Mouse (Mus musculus) granulocyte monocyte progenitor cell, adult 5-6 weeks (primary cell): Measurements from ENCODE around the gene Adamts12. TPM values are rescaled to one million over a fixed set of nuclear protein-coding genes. Genes with fewer than 3 reads are reported as not detected.

Experiments used
- ATAC-seq: replicated peaks from 2 replicates; pipeline ENCODE4 v1.8.0; 2016; ENCODE audit warnings: mild to moderate bottlenecking, moderate TSS enrichment, inconsistent platforms; ENCODE audit not compliant: poor library complexity, severe bottlenecking
- total RNA-seq, 2 experiments: library from RNA; stranded (forward) in 1 of 2; stranded (reverse) in 1 of 2; fragments of 200-712, 200-1000 nt in 1 of 2; fragments of >200 nt in 1 of 2; fragmentation: Nextera tagmentation in 1 of 2; gene quantifications; 2 replicates each; pipeline ENCODE4 v1.2.3; 2014 to 2017

Adamts12 gene
- total RNA-seq, 2 experiments from 2014 or later, result not detected

DNA sequence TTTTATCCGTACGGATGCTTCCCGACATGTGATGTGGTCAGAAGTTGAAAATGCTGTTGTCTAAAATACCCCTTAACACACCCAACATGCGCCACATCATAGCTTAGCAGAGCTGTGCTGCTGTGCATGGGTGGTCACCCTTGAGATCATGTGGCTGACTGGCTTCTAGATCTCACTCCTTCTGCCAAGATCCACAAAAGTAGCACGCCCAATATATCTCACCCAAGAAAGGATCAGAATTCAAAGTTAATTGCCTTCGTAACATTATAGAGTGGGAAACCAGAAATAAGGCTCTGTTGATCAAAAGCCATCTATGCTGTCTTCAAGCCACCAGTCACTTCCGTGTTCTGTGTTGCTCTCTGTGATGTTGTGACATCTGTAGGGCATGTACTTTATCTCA, 3.3 kb downstream of the Adamts12 start:
- ATAC-seq, result no peak

DNA sequence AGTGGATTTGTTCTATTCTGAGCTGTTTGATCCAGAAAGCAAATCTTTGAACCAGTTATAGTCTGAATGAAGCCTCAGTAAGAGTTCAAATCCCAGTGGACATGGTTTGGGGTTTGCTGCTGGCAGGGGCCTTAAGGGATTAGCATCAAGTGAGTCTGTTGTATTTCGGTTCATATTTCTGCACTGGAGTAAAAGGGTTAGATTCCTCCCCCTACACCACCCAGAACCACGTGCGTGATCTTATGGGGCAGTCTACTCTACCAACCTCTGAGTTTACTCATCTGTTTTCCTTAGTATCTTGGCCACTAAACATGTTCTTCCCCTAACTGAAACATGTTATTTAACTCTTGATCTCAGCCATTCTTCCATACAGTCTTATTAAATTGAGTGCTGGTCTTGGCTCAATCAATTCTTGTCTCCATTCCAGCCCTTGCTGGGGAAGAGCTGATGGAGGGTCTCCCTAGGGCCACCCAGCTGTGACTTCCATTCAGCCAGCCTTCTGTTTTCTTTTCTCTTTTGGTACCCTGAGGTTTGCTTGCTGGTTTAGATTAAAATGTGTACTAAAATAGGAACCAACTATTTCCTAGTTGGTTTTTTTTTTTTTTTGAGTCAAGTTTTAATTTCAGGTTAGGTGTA, 11.3 kb downstream of the Adamts12 start:
- ATAC-seq, result no peak

DNA sequence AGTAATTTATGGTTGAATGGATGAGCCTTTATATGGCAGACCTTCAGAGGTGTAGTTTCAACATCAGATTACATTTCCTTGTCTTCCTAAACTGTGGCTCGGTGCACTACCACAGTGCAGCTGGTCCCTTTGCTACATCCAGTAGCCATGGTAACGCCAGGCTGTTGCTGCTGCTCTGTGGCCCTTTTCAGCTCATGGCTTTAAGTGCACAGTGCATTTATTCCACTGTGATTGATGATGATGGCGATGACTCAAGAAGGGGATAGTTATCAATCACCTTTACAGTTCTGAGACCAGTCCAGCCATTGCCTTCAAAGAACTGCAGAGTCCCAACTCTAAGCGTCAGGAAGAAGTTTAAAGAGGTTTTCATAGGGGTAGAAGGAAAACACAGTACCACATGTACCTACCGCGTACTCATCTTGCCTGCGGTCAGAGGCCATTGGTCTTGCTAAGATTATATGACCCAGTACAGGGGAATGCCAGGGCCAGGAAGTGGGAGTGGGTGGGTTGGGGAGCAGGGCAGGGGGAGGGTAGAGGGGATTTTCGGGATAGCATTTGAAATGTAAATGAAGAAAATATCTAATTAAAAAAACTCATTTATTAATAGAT, 18.5 kb downstream of the Adamts12 start:
- ATAC-seq, result no peak

DNA sequence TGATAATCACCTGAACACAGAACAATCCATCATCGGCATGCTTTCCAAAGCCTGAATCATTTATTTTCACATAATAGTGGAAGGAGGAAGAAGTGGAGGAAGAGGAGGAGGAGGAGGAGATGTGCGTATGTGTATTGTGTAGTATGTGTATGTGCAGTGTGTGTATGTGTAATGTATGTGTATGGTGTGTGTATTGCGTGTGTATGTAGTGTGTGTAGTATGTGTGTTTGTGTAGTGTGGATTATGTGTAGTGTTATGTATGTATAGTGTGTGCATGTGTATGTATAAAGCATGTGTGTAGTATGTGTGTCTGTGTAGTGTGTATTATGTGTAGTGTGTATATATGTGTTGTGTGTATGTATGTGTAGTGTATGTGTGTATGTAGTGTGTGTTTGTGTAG, 19.1 kb downstream of the Adamts12 start:
- no peak for ATAC-seq

DNA sequence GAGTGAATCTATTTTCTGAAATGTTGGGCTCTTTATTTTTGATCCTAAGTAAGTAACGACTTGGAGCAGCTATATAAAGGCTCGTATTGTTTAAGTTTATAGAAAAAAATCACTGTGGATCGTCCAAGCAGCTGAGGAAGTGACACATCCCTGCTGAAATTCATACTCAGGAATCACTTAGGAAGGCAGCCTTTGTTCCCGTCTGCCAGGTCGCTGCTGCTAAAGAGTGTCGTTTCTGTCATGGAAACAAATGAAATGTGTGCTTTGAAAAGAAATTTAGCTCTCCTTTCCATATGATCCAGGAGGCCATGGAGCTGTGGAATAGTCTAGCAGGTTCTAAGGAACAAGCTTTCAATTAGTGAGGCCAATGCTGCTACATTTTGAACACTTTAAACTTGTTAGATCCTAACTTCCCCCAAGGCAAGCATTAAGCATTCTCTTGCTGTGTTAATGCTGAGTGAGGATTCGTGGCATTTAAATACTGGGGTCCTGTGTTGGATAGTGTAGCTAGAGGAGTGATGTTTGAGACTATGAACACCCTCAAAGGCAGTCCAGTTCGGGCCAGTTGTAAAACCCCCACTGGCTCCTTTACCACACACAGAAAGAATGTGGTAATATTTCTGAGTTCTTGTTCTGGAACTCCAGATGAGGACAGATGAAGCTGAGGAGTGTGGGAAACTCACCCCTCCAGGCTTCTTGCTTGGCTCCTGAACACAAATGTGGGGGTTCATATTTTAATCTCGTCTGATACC, 19.8 kb downstream of the Adamts12 start:
- no peak for ATAC-seq

DNA sequence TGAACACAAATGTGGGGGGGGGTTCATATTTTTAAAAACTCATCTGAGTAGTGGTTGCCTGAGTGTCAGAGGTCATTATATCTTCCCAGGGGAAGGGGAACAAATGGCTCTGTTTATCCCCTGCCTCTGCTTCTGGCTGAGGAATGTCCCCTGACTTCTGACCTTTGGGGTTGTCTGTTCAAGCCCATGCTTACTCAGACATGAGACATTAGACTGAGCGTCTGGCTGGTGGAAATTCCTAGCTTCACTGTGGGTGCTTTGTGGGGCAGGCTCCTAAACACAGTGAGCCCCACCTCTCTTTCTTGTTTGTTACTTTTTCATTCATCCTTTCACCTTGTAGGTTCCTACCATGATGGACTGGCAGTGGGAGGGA, 20.4 kb downstream of the Adamts12 start:
- no peak for ATAC-seq

DNA sequence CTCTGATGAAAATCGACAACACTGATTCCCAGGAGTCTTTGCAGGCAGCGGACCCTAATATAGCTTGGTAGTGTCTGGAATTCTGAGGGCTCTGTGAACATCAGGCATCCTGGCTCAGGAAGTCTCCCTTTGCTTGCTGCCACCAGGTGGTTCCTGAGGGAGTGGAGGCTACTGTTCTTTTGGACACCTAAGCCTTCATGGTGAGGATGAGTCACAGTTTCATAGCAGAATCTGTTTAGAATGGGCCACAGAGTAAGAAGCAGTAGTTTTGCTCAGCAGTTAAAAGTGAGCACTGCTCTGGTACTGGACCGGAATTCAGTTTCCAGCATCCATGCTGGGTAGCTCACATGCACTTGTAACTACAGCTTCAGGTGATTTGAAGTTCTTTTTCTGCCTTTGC, 24.9 kb downstream of the Adamts12 start:
- no peak for ATAC-seq

DNA sequence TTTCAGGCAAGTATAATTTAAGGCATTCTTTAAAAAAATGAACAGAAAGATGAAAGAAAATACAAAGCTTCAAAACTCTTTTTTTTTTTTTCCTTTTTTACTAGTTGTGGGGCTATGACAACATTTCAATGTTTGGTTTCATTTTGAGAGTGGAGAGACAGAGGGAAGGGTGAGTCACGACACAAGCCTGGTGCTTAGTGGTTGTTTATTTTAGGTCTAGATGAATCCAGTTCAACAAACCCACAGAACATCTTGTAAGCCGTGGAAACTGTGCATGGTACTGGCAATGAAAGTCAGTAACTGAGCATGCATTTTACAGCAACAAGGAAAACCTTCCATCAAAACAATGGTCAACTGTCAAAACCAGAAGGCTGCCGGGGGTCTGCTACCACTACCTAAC, 31.0 kb downstream of the Adamts12 start:
- no peak for ATAC-seq

DNA sequence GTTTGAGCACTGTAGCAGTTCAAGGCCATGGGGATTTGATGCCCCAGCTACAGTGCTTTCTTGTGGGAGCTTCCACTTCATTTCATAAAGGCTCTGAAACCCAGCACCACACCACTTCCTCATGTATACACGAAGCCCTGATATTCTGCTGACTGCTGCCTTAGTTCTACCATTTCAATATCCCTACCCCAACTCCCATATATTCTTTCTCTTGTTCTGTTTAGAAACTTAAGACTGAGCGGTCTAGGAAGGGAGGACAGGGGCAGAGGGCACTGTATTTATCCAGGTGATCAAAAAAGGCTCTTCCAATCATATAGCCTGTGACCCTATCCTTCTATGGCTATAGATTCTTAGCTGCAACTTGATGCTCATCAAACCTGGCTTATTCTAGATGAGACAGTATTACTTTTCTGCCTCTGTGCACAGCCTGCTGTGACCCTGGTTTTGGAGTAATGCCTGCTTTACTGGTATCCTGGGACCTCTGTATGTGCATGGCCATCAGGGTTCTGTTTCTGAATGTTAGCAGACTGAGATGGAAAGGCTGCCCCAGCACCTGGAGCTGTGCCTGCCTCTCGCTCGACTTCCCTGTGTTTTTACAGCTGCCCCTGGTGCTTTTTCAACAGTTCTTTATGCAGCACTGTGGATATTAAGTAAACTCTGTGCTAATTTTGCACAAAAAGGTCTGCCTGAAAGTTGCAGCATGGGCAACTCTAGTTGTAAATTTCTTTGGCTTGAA, 33.5 kb downstream of the Adamts12 start:
- ATAC-seq, result no peak

DNA sequence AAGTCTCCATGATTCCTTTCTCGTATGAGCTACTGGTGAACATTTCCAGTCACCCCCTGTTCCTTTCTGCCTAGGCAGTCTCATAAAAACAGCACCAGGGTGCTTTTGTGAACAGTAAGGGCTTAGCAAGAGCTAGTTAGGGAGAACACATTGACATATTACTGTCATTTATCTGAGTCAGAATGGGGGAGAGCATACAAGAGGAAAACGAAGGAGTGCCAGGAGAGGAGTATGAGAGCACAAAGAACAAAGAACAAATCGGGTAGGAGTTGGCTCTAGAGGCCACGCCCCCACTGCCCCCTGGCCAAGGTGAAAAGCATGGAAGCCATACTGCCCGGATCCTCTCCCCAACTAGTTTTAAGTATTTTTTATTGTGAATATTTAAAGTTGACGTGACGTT, 34.4 kb downstream of the Adamts12 start:
- no peak for ATAC-seq

DNA sequence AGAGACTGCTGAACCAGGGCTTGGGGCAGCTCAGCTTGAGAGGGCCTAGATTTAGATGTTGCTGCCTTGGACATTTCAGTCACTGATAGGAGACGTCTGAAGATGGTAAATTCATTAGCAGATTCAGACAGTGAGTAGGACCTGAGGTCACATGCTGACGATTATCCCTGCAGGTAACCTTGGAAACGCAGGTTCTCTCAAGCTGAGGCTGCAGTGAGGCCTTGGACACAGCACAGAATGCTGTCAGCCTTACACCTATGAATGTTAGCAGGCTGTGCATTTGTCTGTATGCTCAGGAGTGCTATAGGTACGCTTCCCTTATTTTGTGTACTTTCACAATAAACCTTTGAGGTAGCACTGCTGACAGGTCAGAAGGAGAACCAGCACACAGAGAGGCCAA, 36.3 kb downstream of the Adamts12 start:
- no peak for ATAC-seq

DNA sequence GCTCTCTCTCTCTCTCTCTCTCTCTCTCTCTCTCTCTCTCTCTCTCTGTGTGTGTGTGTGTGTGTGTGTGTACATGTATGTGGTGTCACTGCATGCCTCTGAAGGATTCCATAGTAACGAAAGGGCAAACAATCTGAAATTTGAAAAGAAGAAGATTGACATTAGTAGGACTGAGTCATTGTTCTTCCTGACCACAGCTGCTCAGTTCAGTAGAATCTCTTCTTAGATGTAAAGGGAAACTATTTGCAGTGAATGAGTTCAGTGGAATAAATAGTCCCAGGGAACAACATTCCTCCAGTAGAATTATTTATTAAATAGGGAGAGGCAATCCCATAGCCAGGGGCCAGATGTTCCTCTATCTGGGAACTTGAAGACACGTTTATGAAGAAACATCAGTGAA, 40.5 kb downstream of the Adamts12 start:
- no peak for ATAC-seq

DNA sequence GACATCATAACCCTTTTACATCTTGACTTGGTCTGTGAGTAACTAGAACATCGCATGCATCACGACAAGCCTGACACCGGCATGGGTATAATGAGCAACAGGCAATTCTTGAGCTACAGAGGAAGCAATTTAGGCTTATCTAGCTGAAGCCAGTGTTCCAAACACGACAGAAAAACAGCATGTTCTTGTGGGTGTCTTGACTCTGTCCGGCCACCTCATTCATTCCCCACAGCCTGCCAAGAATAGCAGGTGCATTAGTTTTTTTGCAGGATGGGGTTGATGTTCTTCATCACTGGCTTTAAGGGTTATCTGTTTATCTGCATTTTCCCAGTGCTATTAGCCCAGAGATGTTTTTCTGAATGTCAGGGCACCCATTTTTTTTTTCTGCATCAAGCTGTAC, 42.8 kb downstream of the Adamts12 start:
- ATAC-seq, result no peak

DNA sequence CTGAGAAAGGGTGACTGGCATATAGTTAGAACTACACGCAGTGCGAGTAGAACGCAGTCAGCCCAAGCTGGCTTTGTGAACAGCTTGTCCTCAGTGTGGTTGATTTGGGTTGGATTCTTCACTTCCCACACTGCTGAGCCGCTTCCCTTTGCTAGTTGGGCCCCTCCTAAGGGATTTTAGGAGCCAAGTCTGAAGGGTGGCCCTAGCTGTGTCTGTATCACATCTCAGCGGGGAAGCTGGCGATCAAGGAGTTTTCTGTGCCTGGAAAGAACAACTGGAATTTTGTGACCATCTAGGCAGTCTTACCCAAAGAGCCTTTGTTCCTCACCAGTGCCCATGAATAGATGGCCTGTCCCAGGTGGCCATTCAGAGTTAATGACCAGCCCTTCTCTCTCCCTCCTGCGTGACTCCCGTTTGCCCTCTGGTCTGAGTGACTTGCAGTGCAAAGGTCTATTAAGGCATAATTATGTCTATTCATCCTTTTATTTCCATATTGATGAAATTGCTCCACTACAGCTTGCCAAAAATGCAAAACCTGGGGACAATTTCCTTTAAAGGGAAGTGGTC, 50.1 kb downstream of the Adamts12 start:
- no peak for ATAC-seq

DNA sequence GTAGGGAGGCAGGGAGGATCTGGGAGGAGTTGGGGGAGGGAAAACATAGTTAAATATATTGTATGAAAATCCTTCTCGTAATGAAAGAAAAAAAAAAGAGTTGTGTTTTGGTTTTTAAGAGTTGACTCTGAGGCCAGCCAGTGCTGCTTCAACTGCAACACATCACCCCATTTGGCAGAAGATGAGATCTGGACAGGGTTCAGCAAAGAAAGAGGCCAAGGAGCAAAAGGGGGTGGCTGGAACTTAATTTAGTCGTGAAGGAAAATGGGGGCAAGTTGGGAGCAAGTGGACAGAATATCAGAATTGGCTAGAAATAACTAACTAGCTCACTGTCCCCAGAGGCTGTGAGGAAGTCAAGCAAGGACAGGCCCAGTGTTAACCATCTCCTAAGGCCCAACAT, 51.7 kb downstream of the Adamts12 start:
- ATAC-seq, result no peak

DNA sequence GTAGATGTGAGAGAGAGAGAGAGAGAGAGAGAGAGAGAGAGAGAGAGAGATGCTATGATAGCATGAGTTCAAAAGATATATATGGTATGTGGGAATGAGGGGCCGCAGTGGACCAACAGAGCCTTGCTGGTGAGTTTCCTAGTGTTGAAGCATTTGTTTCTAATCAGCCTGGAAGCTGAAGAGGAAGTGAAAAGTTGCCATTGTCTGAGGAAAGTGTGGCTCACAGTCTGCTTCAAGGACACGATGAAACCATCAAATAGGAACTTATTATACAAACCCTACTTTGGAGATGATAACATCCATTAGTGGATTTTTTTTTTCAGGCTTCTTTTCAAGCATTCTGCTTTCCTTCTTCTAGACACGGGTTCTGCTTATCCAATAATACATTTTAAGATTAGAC, 52.3 kb downstream of the Adamts12 start:
- ATAC-seq, result no peak

DNA sequence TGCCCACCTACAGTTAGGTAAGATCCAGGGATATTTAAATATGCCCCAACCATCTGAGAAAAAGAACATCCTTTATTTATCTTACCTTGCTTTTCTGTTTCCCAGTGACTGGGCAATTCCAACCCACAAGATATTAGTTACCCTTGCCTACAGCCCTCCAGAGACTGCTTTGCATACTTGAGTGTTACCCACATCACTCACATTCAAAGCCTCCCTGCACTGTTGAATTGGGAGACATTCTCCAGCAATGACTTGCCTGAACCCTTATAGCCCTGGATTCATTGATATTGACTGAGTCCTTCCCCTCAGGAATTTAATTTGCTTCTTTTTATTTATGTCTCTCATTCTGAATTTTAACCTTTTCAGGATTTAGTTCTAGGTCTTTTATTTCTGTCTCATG, 53.8 kb downstream of the Adamts12 start:
- ATAC-seq, result no peak

DNA sequence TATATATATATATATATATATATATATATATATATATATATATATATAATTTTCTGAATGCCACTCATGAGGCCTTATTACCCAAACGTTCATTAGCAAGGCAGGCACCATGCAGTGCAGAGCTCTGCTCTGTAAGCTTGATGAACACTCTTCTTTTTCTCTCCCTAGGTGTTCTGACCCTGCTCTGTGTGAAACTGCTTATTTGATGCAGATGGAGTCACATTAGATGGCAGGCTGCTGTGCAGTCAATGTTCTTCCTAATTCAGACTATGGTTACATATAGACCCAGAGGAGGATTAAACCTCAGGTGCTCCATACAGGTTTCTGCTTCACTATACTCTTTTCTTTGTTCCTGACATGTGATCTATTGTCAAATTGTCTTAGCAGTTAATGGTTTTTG, 57.1 kb downstream of the Adamts12 start:
- no peak for ATAC-seq

DNA sequence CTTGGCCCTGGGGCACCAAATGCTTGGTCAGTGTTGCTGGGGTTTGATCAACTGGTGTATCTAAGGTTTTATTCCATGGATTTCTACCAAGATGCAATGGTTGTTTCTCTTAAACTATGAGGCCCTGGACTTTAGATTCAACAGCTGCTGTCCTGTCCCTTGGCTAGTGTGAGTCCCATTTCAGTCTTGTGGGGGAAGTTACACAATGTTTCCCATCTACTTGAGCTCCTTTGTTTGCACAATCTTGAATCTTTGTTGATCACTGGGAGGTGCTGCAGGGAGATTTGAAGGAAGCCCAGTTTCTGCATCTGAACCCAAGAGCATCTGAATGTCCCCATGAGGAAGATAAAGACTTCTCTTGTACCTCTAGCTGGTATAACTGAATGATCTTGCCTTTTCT, 60.8 kb downstream of the Adamts12 start:
- ATAC-seq, result no peak

DNA sequence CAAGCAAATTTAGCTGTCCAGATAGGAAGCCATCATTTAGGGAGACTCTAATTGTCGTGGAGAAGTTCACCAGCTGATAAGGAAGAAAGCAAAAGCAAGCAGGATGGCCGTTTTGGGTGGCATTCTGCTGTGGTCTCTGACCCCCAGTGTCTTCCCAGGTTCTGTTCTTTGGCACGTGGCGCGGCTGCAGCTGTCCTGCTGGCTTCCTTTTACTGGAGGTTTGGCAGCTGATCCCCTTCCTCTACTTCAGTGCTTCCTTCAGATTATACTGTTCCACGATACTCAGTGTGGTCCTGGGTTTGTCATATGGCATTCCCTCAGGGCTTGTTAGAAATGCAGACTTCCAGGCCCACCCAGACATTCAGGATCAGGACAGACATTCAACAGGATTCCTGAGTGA, 63.9 kb downstream of the Adamts12 start:
- ATAC-seq, result no peak
